Mouse (Mus musculus) skeletal muscle tissue, adult 2 months (tissue): ENCODE data around the gene Shld2.
"Not testable (repeated sequence)": the region's sequence is repeated elsewhere in the genome, so short reads cannot be mapped to it uniquely, and the experiment has no call there.

Experiments
- DNase-seq: peaks from one replicate; pipeline ENCODE4 v3.0.0-alpha.2; 2012; ENCODE audit warnings: low read depth, low spot score

Gene Shld2

GRCm38 (mm10) chr14:34323576-34324085, 13.3 kb upstream of the Shld2 start:
- no peak for DNase-seq

- DNase-seq = no peak
Measured at GRCm38 (mm10) chr14:34318113-34318512, 7.8 kb upstream of the Shld2 start.

GRCm38 (mm10) chr14:34317431-34317830, 7.1 kb upstream of the Shld2 start:
- no peak for DNase-seq

GRCm38 (mm10) chr14:34316346-34316745, 6.1 kb upstream of the Shld2 start:
- no peak for DNase-seq

- no peak for DNase-seq
Measured at GRCm38 (mm10) chr14:34314796-34315195, 4.5 kb upstream of the Shld2 start.

- DNase-seq = not testable (repeated sequence)
Measured at GRCm38 (mm10) chr14:34314383-34314782, 4.1 kb upstream of the Shld2 start.

- DNase-seq = no peak
Measured at GRCm38 (mm10) chr14:34313612-34314011, 3.3 kb upstream of the Shld2 start.

- DNase-seq = no peak
Measured at GRCm38 (mm10) chr14:34312339-34313048, 2.2 kb upstream of the Shld2 start.

- no peak for DNase-seq
Measured at GRCm38 (mm10) chr14:34311691-34312090, 1.4 kb upstream of the Shld2 start.

- peak; percentile 25 for DNase-seq
Measured at GRCm38 (mm10) chr14:34311021-34311631, 833 bp upstream of the Shld2 start.

- DNase-seq = no peak
Measured at GRCm38 (mm10) chr14:34309907-34310233, 423 bp downstream of the Shld2 start.

GRCm38 (mm10) chr14:34309266-34309665, 1.0 kb downstream of the Shld2 start:
- no peak for DNase-seq

- DNase-seq = no peak
Measured at GRCm38 (mm10) chr14:34303265-34303680, 7.0 kb downstream of the Shld2 start.

- no peak for DNase-seq
Measured at GRCm38 (mm10) chr14:34302681-34303242, 7.5 kb downstream of the Shld2 start.

- DNase-seq = no peak
Measured at GRCm38 (mm10) chr14:34298871-34299700, 11.2 kb downstream of the Shld2 start.

- peak; percentile 45 for DNase-seq
Measured at GRCm38 (mm10) chr14:34297634-34298033, 12.7 kb downstream of the Shld2 start.

- no peak for DNase-seq
Measured at GRCm38 (mm10) chr14:34297038-34297437, 13.3 kb downstream of the Shld2 start.

GRCm38 (mm10) chr14:34296350-34296749, 13.9 kb downstream of the Shld2 start:
- DNase-seq = no peak

- DNase-seq = no peak
Measured at GRCm38 (mm10) chr14:34293641-34294040, 16.7 kb downstream of the Shld2 start.

GRCm38 (mm10) chr14:34290229-34290628, 20.1 kb downstream of the Shld2 start:
- no peak for DNase-seq

GRCm38 (mm10) chr14:34289259-34290015, 20.9 kb downstream of the Shld2 start:
- no peak for DNase-seq
